Mouse (Mus musculus): ENCODE data around the gene Dnph1.

GRCm38 (mm10) chr17:46458439-46458838, 38.1 kb upstream of the Dnph1 start:
- TF ChIP-seq CTCF (IDR thresholded peaks at IDR 0.05; ENCODE audit: control insufficient read depth, insufficient read depth, insufficient replicate concordance, low read depth, low read length) (no peak), POLR2A (IDR thresholded peaks at IDR 0.05; ENCODE audit: control insufficient read depth, low read depth, low read length) (no peak)

Data from testis, adult 2 months (tissue).